Mouse (Mus musculus): ENCODE measurements at regions not wholly inside any gene's neighbourhood (a gene's known extent, or its start where the extent isn't known, plus 50 kb on each side); places are given as distances from the start of the nearest gene placed in this dataset.

DNA sequence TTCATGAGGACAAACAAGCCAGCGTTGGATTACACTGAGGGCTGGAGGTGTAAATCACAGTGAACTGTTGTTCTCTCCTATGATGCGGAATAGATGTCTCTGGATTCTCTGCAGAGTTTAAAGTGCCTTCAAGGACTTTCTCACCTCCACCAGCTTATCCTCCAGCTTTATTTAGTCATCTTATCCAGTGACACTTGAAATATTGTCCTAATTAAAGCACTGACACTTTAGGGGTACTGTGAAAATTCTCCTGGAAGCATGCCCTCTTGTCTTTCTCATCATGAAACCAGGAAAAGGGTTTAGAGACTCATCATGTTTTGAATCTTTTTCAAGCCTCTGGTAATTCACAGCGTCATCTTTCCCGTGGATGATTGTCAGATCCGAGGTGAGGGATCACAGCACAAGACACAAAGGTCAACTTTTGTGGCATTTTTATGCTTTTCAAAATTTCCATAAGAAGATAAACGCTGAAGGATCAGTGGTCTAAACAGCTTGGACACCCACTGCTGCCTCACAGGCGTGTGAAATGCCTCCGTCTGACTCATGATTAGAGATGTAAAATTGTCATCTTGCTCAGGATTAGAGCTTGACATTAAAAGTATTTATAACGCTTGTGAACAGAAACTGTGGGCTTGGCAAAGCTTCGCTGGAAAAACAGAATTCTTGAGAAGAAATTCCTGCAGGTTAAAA lies 201.6 kb downstream of the Ptn start:
- TF ChIP-seq CTCF (IDR thresholded peaks at IDR 0.05; ENCODE audit: low read depth, low read length) (no peak), POLR2A (IDR thresholded peaks at IDR 0.05; ENCODE audit: extremely low read depth, insufficient read depth, low read length) (no peak)
